Mouse (Mus musculus): ENCODE data around the gene Gm9508.

DNA sequence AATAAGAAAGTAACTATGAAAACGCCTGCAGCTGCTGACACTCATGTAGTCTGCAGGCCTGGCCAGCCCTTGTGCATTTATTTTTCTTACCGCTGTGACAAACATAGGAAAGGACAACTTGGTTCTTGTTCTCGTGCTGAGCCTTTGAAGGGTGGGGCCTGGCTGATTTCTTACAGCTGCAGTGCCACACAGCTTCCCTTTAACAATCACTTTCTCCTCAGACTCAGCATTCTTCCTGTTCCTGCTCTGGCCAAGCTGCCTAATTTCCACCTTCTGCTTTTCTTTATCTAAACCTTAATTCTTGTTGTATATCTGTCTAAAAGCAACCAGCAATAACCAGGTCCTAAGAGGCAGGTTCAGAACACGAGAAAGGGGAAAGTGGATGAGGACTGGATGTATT, 16.7 kb upstream of the Gm9508 start:
- TF ChIP-seq CTCF (IDR thresholded peaks at IDR 0.05; ENCODE audit: low read depth): no peak
- TF ChIP-seq EP300 (IDR thresholded peaks at IDR 0.05; ENCODE audit: low read depth): no peak

Measured in liver, postnatal 0 days (tissue).